Mouse (Mus musculus): Measurements from ENCODE around the gene Hsd11b1. TPM values are rescaled to one million over a fixed set of nuclear protein-coding genes. Genes with fewer than 3 reads are reported as not detected.
"Not testable (repeated sequence)": the region's sequence is repeated elsewhere in the genome, so short reads cannot be mapped to it uniquely, and the experiment has no call there.

The Hsd11b1 gene
- polyA plus RNA-seq, 1 experiment from 2014 or later, result 0.89 TPM

GRCm38 (mm10) chr1:193295920-193296319, 32.0 kb upstream of the Hsd11b1 start:
- 58% methylated on average over 5 of the region's 5 CpGs for WGBS (ENCODE audit: insufficient replicate concordance)
- no peak overlapping the region for H3K9ac ChIP-seq
- H3K36me3 ChIP-seq, result no peaks in the 10 kb centered on the region
- no peak overlapping the region for H3K4me2 ChIP-seq
- no peak overlapping the region for H3K4me3 ChIP-seq
- no peaks in the 10 kb centered on the region for H3K27me3 ChIP-seq (replicated peaks)
- ATAC-seq, result no peak
- no peak overlapping the region for H3K27ac ChIP-seq
- no peaks in the 10 kb centered on the region for H3K9me3 ChIP-seq (replicated peaks)
- H3K4me1 ChIP-seq, result 0 out of 2 replicates have a peak, but pooled peaks cover 2% of the 10 kb centered on the region

- Histone ChIP-seq H3K4me2 (no peak overlapping the region), H3K36me3 (no peaks in the 10 kb centered on the region), H3K4me1 (0 out of 2 replicates have a peak, but pooled peaks cover 2% of the 10 kb centered on the region), H3K27me3 (replicated peaks) (no peaks in the 10 kb centered on the region), H3K27ac (no peak overlapping the region), H3K4me3 (no peak overlapping the region), H3K9me3 (replicated peaks) (no peaks in the 10 kb centered on the region), H3K9ac (no peak overlapping the region)
- 55% methylated on average over 3 of the region's 3 CpGs for WGBS (ENCODE audit: insufficient replicate concordance)
- no peak for ATAC-seq
Observed at GRCm38 (mm10) chr1:193293926-193294325, 30.1 kb upstream of the Hsd11b1 start.

GRCm38 (mm10) chr1:193293039-193293438, 29.2 kb upstream of the Hsd11b1 start:
- WGBS (ENCODE audit: insufficient replicate concordance), result 34% methylated on average over 2 of the region's 2 CpGs
- Histone ChIP-seq H3K4me2 (no peak overlapping the region), H3K9ac (no peak overlapping the region), H3K27ac (no peak overlapping the region), H3K4me1 (0 out of 2 replicates have a peak, but pooled peaks cover 2% of the 10 kb centered on the region), H3K36me3 (no peaks in the 10 kb centered on the region), H3K9me3 (replicated peaks) (no peaks in the 10 kb centered on the region), H3K27me3 (replicated peaks) (no peaks in the 10 kb centered on the region), H3K4me3 (no peak overlapping the region)
- no peak for ATAC-seq

GRCm38 (mm10) chr1:193290686-193291085, 26.8 kb upstream of the Hsd11b1 start:
- no peak for ATAC-seq
- Histone ChIP-seq H3K27ac (no peak overlapping the region), H3K9me3 (replicated peaks) (no peaks in the 10 kb centered on the region), H3K4me1 (0 out of 2 replicates have a peak, but pooled peaks cover under 1% of the 10 kb centered on the region), H3K9ac (no peak overlapping the region), H3K36me3 (no peaks in the 10 kb centered on the region), H3K27me3 (replicated peaks) (no peaks in the 10 kb centered on the region), H3K4me3 (no peak overlapping the region), H3K4me2 (no peak overlapping the region)

GRCm38 (mm10) chr1:193289914-193290313, 26.0 kb upstream of the Hsd11b1 start:
- H3K9ac ChIP-seq, result no peak overlapping the region
- H3K9me3 ChIP-seq (replicated peaks), result no peaks in the 10 kb centered on the region
- no peaks in the 10 kb centered on the region for H3K36me3 ChIP-seq
- WGBS (ENCODE audit: insufficient replicate concordance), result 75% methylated on average over 5 of the region's 5 CpGs
- no peak overlapping the region for H3K27ac ChIP-seq
- 0 out of 2 replicates have a peak, but pooled peaks have one; percentile 37 for ATAC-seq
- H3K4me1 ChIP-seq, result no peaks in the 10 kb centered on the region
- H3K27me3 ChIP-seq (replicated peaks), result no peaks in the 10 kb centered on the region
- no peak overlapping the region for H3K4me2 ChIP-seq
- no peak overlapping the region for H3K4me3 ChIP-seq

- H3K4me1 ChIP-seq, result no peaks in the 10 kb centered on the region
- no peaks in the 10 kb centered on the region for H3K36me3 ChIP-seq
- no peaks in the 10 kb centered on the region for H3K27me3 ChIP-seq (replicated peaks)
- no peak overlapping the region for H3K4me3 ChIP-seq
- no peak overlapping the region for H3K27ac ChIP-seq
- 74% methylated on average over 3 of the region's 3 CpGs for WGBS (ENCODE audit: insufficient replicate concordance)
- no peaks in the 10 kb centered on the region for H3K9me3 ChIP-seq (replicated peaks)
- H3K4me2 ChIP-seq, result no peak overlapping the region
- no peak for ATAC-seq
- no peak overlapping the region for H3K9ac ChIP-seq
Observed at GRCm38 (mm10) chr1:193289076-193289475, 25.2 kb upstream of the Hsd11b1 start.

- no peak overlapping the region for H3K27ac ChIP-seq
- no peaks in the 10 kb centered on the region for H3K9me3 ChIP-seq (replicated peaks)
- no peak for ATAC-seq
- no peak overlapping the region for H3K4me3 ChIP-seq
- WGBS (ENCODE audit: insufficient replicate concordance), result 60% methylated on average over 2 of the region's 2 CpGs
- H3K4me2 ChIP-seq, result no peak overlapping the region
- H3K4me1 ChIP-seq, result no peaks in the 10 kb centered on the region
- H3K36me3 ChIP-seq, result no peaks in the 10 kb centered on the region
- no peak overlapping the region for H3K9ac ChIP-seq
- H3K27me3 ChIP-seq (replicated peaks), result no peaks in the 10 kb centered on the region
Observed at GRCm38 (mm10) chr1:193287578-193287977, 23.7 kb upstream of the Hsd11b1 start.

- not testable (repeated sequence) for ATAC-seq; H3K4me2 ChIP-seq; H3K4me3 ChIP-seq; H3K4me1 ChIP-seq; H3K27ac ChIP-seq; H3K9me3 ChIP-seq (replicated peaks); H3K27me3 ChIP-seq (replicated peaks); H3K9ac ChIP-seq; H3K36me3 ChIP-seq
- 62% methylated on average over 3 of the region's 3 CpGs for WGBS (ENCODE audit: insufficient replicate concordance)
Observed at GRCm38 (mm10) chr1:193285766-193286325, 22.0 kb upstream of the Hsd11b1 start.

- H3K36me3 ChIP-seq, result no peaks in the 10 kb centered on the region
- H3K4me1 ChIP-seq, result no peaks in the 10 kb centered on the region
- ATAC-seq, result peak; percentile 33; the same call in 1 of the 2 replicates
- no peak overlapping the region for H3K4me3 ChIP-seq
- H3K9me3 ChIP-seq (replicated peaks), result no peaks in the 10 kb centered on the region
- H3K27me3 ChIP-seq (replicated peaks), result no peaks in the 10 kb centered on the region
- H3K27ac ChIP-seq, result no peak overlapping the region
- H3K9ac ChIP-seq, result no peak overlapping the region
- WGBS (ENCODE audit: insufficient replicate concordance), result 72% methylated on average over 7 of the region's 7 CpGs
- H3K4me2 ChIP-seq, result no peak overlapping the region
Observed at GRCm38 (mm10) chr1:193284228-193284779, 20.4 kb upstream of the Hsd11b1 start.

- 67% methylated on average over 2 of the region's 2 CpGs for WGBS (ENCODE audit: insufficient replicate concordance)
Observed at GRCm38 (mm10) chr1:193281344-193281743, 17.5 kb upstream of the Hsd11b1 start.

GRCm38 (mm10) chr1:193279492-193279891, 15.6 kb upstream of the Hsd11b1 start:
- no peak overlapping the region for H3K4me2 ChIP-seq
- no peaks in the 10 kb centered on the region for H3K27me3 ChIP-seq (replicated peaks)
- no peaks in the 10 kb centered on the region for H3K36me3 ChIP-seq
- no peak overlapping the region for H3K27ac ChIP-seq
- no peak for ATAC-seq
- no peaks in the 10 kb centered on the region for H3K4me1 ChIP-seq
- no peak overlapping the region for H3K9ac ChIP-seq
- no peak overlapping the region for H3K4me3 ChIP-seq
- no peaks in the 10 kb centered on the region for H3K9me3 ChIP-seq (replicated peaks)
- 53% methylated on average over 4 of the region's 4 CpGs for WGBS (ENCODE audit: insufficient replicate concordance)

More at GRCm38 (mm10) chr1:193281344-193281743, 17.5 kb upstream of the Hsd11b1 start:
- Histone ChIP-seq H3K4me1 (no peaks in the 10 kb centered on the region), H3K4me2 (no peak overlapping the region), H3K27me3 (replicated peaks) (no peaks in the 10 kb centered on the region), H3K36me3 (no peaks in the 10 kb centered on the region), H3K9me3 (replicated peaks) (no peaks in the 10 kb centered on the region), H3K4me3 (no peak overlapping the region), H3K9ac (no peak overlapping the region), H3K27ac (no peak overlapping the region)
- ATAC-seq, result no peak

- no peaks in the 10 kb centered on the region for H3K27me3 ChIP-seq (replicated peaks)
- no peak overlapping the region for H3K4me3 ChIP-seq
- H3K4me2 ChIP-seq, result no peak overlapping the region
- H3K36me3 ChIP-seq, result no peaks in the 10 kb centered on the region
- no peak for ATAC-seq
- no peaks in the 10 kb centered on the region for H3K9me3 ChIP-seq (replicated peaks)
- H3K9ac ChIP-seq, result no peak overlapping the region
- H3K27ac ChIP-seq, result no peak overlapping the region
- WGBS (ENCODE audit: insufficient replicate concordance), result 51% methylated on average over 6 of the region's 6 CpGs
- H3K4me1 ChIP-seq, result peaks cover 1% of the 10 kb centered on the region; the same call in 1 of the 2 replicates
Observed at GRCm38 (mm10) chr1:193278414-193279045, 14.7 kb upstream of the Hsd11b1 start.
